Mouse (Mus musculus) bone marrow, adult 2 months (tissue): ENCODE results near the gene Gvin1. TPM values are rescaled to one million over a fixed set of nuclear protein-coding genes. Genes with fewer than 3 reads are reported as not detected.
"Not testable (repeated sequence)": the region's sequence is repeated elsewhere in the genome, so short reads cannot be mapped to it uniquely, and the experiment has no call there.

Source experiments
- H3K27ac ChIP-seq: fragments of 200-500 bp; 2 replicates; pipeline ENCODE4 v1.5.1; 2012; ENCODE audit warnings: low read depth, mild to moderate bottlenecking, control low read depth, inconsistent platforms, low read length; ENCODE audit not compliant: control insufficient read depth, poor library complexity, insufficient read depth
- H3K4me1 ChIP-seq: fragments of 200-500 bp; 2 replicates; pipeline ENCODE4 v1.6.1; 2011; ENCODE audit warnings: low read length; ENCODE audit not compliant: control insufficient read depth, insufficient read depth
- H3K4me3 ChIP-seq: fragments of 200-500 bp; replicated peaks from 2 replicates; pipeline ENCODE3; 2011; ENCODE audit warnings: mild to moderate bottlenecking, low read depth, low read length, control low read depth; ENCODE audit not compliant: control insufficient read depth
- CTCF ChIP-seq: fragments of 200-500 bp; IDR thresholded peaks from 2 replicates; pipeline ENCODE4 v1.5.1; 2011; ENCODE audit warnings: low read length, control low read depth; ENCODE audit not compliant: control insufficient read depth, insufficient read depth
- POLR2A ChIP-seq: fragments of 200-500 bp; IDR thresholded peaks from 2 replicates; pipeline ENCODE4 v1.6.1; 2011; ENCODE audit warnings: low read depth, mild to moderate bottlenecking, control low read depth, low read length, borderline replicate concordance; ENCODE audit not compliant: control insufficient read depth
- WGBS: fragments of 180-500 bp; shearing (Covaris S2); methylation state at CpG from one replicate; pipeline ENCODE4 v1.1.7; 2018; 5-methylcytosine and 5-hydroxymethylcytosine counted together
- polyA plus RNA-seq: library from polyadenylated mRNA; stranded (reverse); fragments of >200 nt; gene quantifications from 2 replicates; pipeline ENCODE4 v1.2.4, GENCODE M21; 2011; ENCODE audit warnings: low replicate concordance; ENCODE audit not compliant: missing spikeins, insufficient read depth, insufficient read length

Gene Gvin1
- polyA plus RNA-seq, 1 experiment = 13.2 TPM

DNA sequence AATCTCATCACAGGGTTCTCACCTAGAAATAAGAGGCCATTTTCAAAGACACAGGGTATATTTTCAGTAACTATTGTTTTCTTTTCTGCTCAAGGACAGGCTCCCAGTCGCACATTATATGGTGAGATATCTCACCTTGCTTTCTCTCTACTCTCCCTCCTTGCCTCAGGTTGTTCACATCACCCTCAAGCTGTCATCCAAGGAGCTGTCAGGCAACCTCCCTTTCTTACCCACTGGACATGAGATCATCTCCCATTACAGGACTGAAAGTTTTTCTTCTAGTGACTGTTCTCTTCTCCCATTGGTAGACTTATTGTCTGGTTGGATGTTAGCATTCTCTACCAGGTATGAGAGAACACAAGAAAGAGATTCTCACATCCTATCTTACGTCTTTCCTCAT, 20.5 kb upstream of the Gvin1 start:
- Histone ChIP-seq H3K4me3 (no peak overlapping the region), H3K27ac (no peak overlapping the region), H3K4me1 (no peaks in the 10 kb centered on the region)
- WGBS = 74% methylated on average over 2 of the region's 2 CpGs
- TF ChIP-seq POLR2A (no peak), CTCF (no peak)

DNA sequence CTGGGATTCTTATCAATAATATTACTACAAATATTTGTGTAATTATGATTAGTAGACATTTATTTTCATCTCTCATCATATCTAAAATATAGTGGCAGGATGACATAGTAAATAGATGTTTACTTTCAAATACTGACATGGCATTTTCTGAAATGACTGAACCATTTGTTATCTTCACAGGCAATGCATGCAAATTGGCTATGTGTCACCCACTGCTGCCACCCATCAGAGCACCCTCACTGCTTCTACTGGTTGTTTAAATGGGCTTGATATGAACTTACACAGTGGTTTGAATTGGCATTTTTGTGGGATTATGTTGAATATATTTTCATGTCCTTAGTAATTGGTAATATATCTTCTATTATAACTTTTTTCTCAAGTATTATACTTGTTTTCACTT, 784 bp upstream of the Gvin1 start:
- not testable (repeated sequence) for H3K4me1 ChIP-seq, H3K4me3 ChIP-seq, H3K27ac ChIP-seq

DNA sequence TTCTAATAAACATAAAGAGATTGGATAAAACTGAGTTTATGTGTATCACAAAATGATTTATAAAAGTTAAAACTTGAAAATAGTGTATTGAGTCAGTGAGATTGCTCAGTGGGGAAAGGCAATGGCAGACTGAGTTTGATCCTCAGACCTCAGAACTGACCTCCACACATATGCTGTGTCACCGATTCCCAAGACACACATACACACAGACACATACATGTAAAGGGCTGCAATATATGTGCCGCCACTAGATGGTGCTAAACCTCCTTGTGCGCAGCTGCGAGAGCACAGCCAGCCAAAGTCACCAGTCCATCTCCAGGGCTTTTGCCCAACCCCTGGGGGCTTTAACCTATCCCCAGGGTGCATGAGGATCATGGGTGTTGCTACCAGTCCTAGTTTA, 1.4 kb downstream of the Gvin1 start:
- WGBS = no CpG with 5 or more reads among the region's 4 CpGs
- H3K27ac ChIP-seq, H3K4me1 ChIP-seq, H3K4me3 ChIP-seq: not testable (repeated sequence)

DNA sequence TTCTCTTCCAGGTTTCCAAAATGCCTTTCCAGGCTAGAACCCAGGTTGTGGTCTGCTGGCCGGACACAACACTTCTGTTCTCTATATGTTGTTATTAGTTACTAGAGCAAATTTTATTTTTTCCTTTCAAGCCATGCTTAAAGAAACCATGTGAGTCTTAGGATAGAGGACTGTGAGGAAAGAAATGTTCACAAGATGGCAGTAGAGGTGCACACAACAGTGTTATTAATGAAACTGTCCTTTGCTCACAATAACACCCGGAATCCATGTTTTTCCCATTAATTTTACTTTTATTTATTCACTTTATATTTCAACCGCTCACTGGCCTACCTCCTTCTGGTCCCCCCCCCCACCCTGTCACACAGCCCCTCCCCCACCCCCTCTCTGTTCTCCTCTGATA, 8.5 kb downstream of the Gvin1 start:
- not testable (repeated sequence) for H3K4me1 ChIP-seq, H3K27ac ChIP-seq, H3K4me3 ChIP-seq
- WGBS = 48% methylated on average over 2 of the region's 3 CpGs

DNA sequence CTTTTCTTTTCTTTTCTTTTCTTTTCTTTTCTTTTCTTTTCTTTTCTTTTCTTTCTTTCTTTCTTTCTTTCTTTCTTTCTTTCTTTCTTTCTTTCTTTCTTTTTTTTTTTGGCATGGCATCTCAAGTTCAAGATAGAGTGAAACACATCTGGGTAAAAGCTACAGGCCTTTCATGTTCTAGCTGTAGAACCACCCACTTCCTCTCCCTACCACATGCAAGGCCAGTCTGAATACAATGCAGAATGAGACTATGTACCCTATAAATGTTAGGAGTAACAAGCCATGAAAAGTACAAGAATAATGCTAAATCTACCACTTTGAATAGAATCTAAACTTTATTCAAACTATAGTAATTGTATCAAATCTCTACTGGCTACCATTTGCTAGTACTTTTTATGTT, 38.1 kb downstream of the Gvin1 start:
- H3K27ac ChIP-seq, H3K4me3 ChIP-seq, H3K4me1 ChIP-seq: not testable (repeated sequence)

DNA sequence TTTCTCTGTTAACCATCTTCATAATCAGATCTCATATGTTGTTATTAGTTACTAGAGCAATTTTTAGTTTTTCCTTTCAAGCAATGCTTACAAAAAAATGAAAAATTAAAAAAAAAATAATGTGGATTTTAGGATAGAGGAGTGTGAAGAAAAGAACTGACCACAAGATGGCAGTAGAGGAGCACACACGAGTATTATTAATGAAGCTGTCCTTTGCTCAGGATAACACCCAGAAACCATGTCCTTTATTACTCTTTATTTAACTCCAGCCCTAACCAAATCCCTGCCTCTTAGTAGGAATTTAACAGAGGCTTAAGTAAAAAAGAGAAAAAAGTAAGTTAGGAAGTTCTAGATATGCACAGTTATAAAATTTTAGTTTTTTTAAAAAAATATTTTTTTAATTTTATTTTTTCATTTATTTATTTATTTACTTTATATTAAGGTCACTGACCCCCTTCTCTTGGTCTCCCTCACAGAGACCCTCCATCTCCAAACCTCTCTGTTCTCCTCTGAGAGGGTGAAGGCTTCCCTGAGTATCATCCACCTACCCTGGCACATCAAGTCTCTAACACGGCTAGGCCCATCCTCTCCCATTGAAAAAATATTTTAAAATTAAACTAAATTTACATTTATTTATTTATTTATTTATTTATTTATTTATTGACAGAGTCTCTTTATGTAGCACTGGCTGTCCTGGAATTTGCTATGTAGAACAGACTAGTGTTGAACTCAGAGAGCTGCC, 69.9 kb downstream of the Gvin1 start:
- 73% methylated on average over 1 of the region's 2 CpGs for WGBS
- not testable (repeated sequence) for H3K4me1 ChIP-seq, H3K27ac ChIP-seq, H3K4me3 ChIP-seq

DNA sequence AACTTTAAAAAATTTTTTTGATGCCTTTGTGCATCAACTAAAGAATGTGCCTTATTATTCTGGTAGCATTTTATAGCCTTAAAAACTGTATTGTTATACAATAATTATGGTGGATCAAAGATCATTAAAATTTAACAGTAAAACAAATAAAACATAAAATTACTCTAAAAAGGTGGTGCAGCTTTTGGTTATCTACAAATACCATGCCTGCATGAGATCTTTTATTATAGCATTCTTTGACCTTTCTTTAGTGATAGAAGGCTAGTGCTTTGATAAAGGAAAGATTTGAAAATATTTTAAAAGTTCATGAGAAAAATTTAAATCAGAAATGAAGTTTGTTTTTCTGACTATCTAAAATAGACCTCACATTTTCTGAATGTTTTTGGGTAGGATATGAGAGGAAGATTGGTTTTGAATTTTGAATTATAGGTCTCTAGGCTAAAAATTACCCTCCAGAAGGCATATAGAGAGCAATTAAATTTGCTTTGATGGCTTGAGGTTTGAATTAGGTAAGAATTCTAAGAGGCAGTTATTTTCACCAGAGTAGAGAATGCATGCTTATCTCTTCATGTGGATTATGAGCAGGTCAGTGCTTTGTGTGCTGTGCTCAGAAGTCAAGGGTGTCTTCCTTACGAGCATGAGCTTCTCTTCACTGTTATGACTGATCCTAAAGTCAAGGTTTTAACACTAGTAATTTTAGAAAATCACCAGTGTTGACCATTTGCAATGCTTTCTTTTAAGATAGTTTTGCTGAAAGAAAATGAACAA, 73.8 kb downstream of the Gvin1 start:
- not testable (repeated sequence) for H3K4me3 ChIP-seq, H3K4me1 ChIP-seq, H3K27ac ChIP-seq
- no CpG with 5 or more reads among the region's 1 CpGs for WGBS

DNA sequence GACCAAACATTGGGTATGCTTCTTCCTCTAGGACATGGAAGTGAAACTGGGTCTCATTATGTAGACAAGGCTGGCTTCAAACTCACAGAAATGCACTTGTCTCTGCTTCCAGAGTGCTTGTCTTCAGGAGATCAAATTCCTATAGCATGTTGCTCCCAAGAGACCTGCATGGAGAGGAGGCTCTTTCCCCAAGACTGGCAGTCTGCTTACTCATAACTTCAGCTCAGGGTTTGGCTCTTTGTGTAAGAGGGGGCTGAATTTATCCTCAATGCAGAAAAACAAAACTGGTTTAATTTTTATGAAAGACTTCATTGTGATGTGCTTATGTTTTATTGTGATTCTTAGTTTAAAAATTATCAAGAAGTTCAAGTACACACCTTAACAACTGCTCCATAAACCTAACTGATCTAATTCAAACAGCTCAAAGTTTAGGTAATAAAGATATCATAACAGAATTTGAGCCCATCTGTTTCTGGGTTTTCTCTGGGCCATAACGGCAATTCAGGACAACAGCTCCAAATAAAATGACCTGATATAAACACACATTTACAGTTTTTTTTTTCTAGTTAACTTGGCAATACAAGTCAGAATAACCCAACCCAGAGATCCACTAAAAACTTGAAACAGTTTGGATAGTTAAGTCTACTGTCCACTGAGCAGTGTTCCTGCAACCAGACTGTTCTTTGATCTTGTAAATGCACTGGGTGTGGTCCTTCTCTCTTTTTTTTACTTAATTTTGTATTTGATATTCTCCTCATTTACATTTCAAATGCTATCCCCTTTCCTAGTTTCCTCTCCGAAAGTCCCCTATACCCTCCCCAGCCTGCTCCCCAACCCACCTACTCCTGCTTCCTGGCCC, 97.8 kb downstream of the Gvin1 start:
- WGBS = no CpG with 5 or more reads among the region's 2 CpGs

More for the DNA sequence above, 97.8 kb downstream of the Gvin1 start:
- H3K4me3 ChIP-seq, H3K4me1 ChIP-seq, H3K27ac ChIP-seq: not testable (repeated sequence)
